Mouse (Mus musculus) brain, embryonic 14.5 days (tissue): Measurements from ENCODE around the gene Apbb1.

ENCODE experiments used
- CTCF ChIP-seq: fragments of 200-500 bp; IDR thresholded peaks from 2 replicates; pipeline ENCODE4 v1.5.1; 2012; ENCODE audit warnings: inconsistent platforms, mild to moderate bottlenecking, moderate library complexity, borderline replicate concordance; ENCODE audit not compliant: insufficient read depth, insufficient read length; ENCODE audit errors: extremely low read depth
- POLR2A ChIP-seq: fragments of 200-500 bp; IDR thresholded peaks from 2 replicates; pipeline ENCODE4 v1.6.1; 2012; ENCODE audit warnings: mild to moderate bottlenecking, inconsistent platforms, borderline replicate concordance; ENCODE audit not compliant: poor library complexity, insufficient read depth, insufficient read length, severe bottlenecking; ENCODE audit errors: extremely low read depth

DNA sequence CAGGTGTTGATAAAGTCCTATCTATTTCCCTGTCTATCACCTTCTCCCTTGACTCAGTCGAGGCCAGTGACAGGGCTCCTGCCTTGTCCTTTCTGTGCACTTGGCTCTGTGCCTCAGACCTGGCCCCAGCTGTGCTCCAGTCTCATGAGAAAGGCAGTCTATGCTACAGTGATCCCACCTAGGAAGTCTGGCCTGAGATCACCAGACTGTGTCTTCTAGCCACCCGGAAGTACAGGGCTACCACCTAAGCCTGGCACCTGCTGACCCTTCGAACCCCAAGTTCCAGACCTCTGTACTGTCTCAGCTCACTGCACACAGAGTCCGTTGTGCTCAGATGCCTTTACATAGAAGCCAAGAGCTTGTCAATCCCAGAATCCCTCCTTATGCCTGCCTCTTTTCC is 53.4 kb downstream of the Apbb1 start:
- TF ChIP-seq POLR2A (no peak), CTCF (no peak)
